Mouse (Mus musculus): Measurements from ENCODE around the gene Mtmr1. TPM values are rescaled to one million over a fixed set of nuclear protein-coding genes. Genes with fewer than 3 reads are reported as not detected.

The Mtmr1 gene
- polyA plus RNA-seq, 1 experiment from 2014 or later: 17.9 TPM

- H3K36me3 ChIP-seq (ENCODE audit: control insufficient read depth, insufficient read depth, low read length): no peaks in the 10 kb centered on the region
- no peak overlapping the region for H3K27ac ChIP-seq (replicated peaks; ENCODE audit: low read depth, low read length)
- no peak for DNase-seq (ENCODE audit: low spot score)
- no peak overlapping the region for H3K4me3 ChIP-seq (ENCODE audit: low read depth, low read length)
- no peaks in the 10 kb centered on the region for H3K4me1 ChIP-seq (ENCODE audit: control insufficient read depth, insufficient read depth, low read length)
- H3K9me3 ChIP-seq (ENCODE audit: control insufficient read depth, low read length): no peaks in the 10 kb centered on the region
- no peak overlapping the region for H3K4me2 ChIP-seq (ENCODE audit: low read depth, low read length)
- H3K27me3 ChIP-seq (replicated peaks; ENCODE audit: control insufficient read depth, insufficient read depth, low read length): no peaks in the 10 kb centered on the region
- no peak for ATAC-seq (ENCODE audit: low read depth)
- 69% methylated on average over 1 of the region's 1 CpGs for WGBS
- H3K9ac ChIP-seq (ENCODE audit: low read depth, low read length): no peak overlapping the region
Observed at GRCm38 (mm10) chrX:71465417-71465816, 100.9 kb downstream of the Mtmr1 start.

GRCm38 (mm10) chrX:71467491-71467890 is 102.9 kb downstream of the Mtmr1 start:
- WGBS: 91% methylated on average over 3 of the region's 3 CpGs
- no peaks in the 10 kb centered on the region for H3K4me1 ChIP-seq (ENCODE audit: control insufficient read depth, insufficient read depth, low read length)
- no peaks in the 10 kb centered on the region for H3K9me3 ChIP-seq (ENCODE audit: control insufficient read depth, low read length)
- no peak overlapping the region for H3K9ac ChIP-seq (ENCODE audit: low read depth, low read length)
- no peak for ATAC-seq (ENCODE audit: low read depth)
- H3K36me3 ChIP-seq (ENCODE audit: control insufficient read depth, insufficient read depth, low read length): no peaks in the 10 kb centered on the region
- no peaks in the 10 kb centered on the region for H3K27me3 ChIP-seq (replicated peaks; ENCODE audit: control insufficient read depth, insufficient read depth, low read length)
- no peak overlapping the region for H3K27ac ChIP-seq (replicated peaks; ENCODE audit: low read depth, low read length)
- H3K4me2 ChIP-seq (ENCODE audit: low read depth, low read length): no peak overlapping the region
- H3K4me3 ChIP-seq (ENCODE audit: low read depth, low read length): no peak overlapping the region
- DNase-seq (ENCODE audit: low spot score): no peak

Other genes with a start within 250 kb of the Mtmr1 start
- 4.2 and 4.8 TPM in 2 replicates for gene Mtm1, start 154.0 kb upstream of the Mtmr1 start, polyA plus RNA-seq (2014; fragmentation: Nextera tagmentation; extraction: Ambion mirVana)
- 27.6 and 31.2 TPM in 2 replicates for gene Cd99l2, start 128.1 kb downstream of the Mtmr1 start, polyA plus RNA-seq (2014; fragmentation: Nextera tagmentation; extraction: Ambion mirVana)
- 122 and 159 TPM in 2 replicates for gene Hmgb3, start 191.2 kb downstream of the Mtmr1 start, polyA plus RNA-seq (2014; fragmentation: Nextera tagmentation; extraction: Ambion mirVana)